ENCODE assay signal across 16 mouse cellular contexts in genomic region chr6:144451631-144452030, GRCm38 (mm10).
DNase-seq lines count a peak whose midpoint lies in the region; ATAC-seq lines count a peak whose summit lies in the region.
"Had no signal": no experiment of that assay in that cellular context is flagged by ENCODE, and none has a peak within 500 bp of the region (broad histone marks: within the 10 kb centered on the region; RNA-seq: fewer than 3 reads in every experiment).

No protein-coding gene starts in this region.

- no peak overlapping the region for H3K4me3 ChIP-seq in forebrain, embryonic 13.5 days
- H3K4me3 ChIP-seq in forebrain, embryonic 10.5 days: no peak overlapping the region
- H3K4me3 ChIP-seq in midbrain, embryonic 10.5 days: no peak overlapping the region
- no peak overlapping the region for H3K4me3 ChIP-seq in midbrain, embryonic 11.5 days (ENCODE audit: low read depth, low read length)
- no peak overlapping the region for H3K4me3 ChIP-seq in forebrain, embryonic 16.5 days (replicated peaks; ENCODE audit: low read length)
- no peak overlapping the region for H3K4me3 ChIP-seq in limb, embryonic 10.5 days
- H3K4me3 ChIP-seq: embryonic facial prominence, embryonic 13.5 days; heart, embryonic 12.5 days; hindbrain, embryonic 10.5 days had no signal

- peak overlapping the region; percentile 67 for H3K27ac ChIP-seq in forebrain, embryonic 13.5 days
- H3K27ac ChIP-seq in forebrain, embryonic 10.5 days: no peak overlapping the region
- H3K27ac ChIP-seq in midbrain, embryonic 10.5 days (replicated peaks): 0 out of 2 replicates have a peak overlapping the region, but pooled peaks have one; percentile 18
- H3K27ac ChIP-seq in midbrain, embryonic 11.5 days (ENCODE audit: low read depth, low read length): no peak overlapping the region
- H3K27ac ChIP-seq in forebrain, embryonic 16.5 days (ENCODE audit: low read length): peak overlapping the region; percentile 85
- H3K27ac ChIP-seq in limb, embryonic 10.5 days: no peak overlapping the region
- H3K27ac ChIP-seq: embryonic facial prominence, embryonic 13.5 days; hindbrain, embryonic 10.5 days had no signal

- no peaks in the 10 kb centered on the region for H3K36me3 ChIP-seq in forebrain, embryonic 13.5 days (ENCODE audit: poor library complexity, severe bottlenecking)
- H3K36me3 ChIP-seq in forebrain, embryonic 10.5 days (replicated peaks): no peaks in the 10 kb centered on the region
- H3K36me3 ChIP-seq in midbrain, embryonic 10.5 days: no peaks in the 10 kb centered on the region
- H3K36me3 ChIP-seq in midbrain, embryonic 11.5 days (ENCODE audit: control insufficient read depth, insufficient read depth, low read length): no peaks in the 10 kb centered on the region
- H3K36me3 ChIP-seq in forebrain, embryonic 16.5 days (ENCODE audit: control insufficient read depth, insufficient read depth): no peaks in the 10 kb centered on the region
- no peaks in the 10 kb centered on the region for H3K36me3 ChIP-seq in limb, embryonic 10.5 days
- H3K36me3 ChIP-seq: embryonic facial prominence, embryonic 13.5 days; heart, embryonic 12.5 days; hindbrain, embryonic 10.5 days had no signal

- H3K4me2 ChIP-seq in forebrain, embryonic 13.5 days: no peak overlapping the region
- H3K4me2 ChIP-seq in midbrain, embryonic 11.5 days: no peak overlapping the region
- H3K4me2 ChIP-seq in forebrain, embryonic 16.5 days (ENCODE audit: low read length): no peak overlapping the region
- H3K4me2 ChIP-seq: embryonic facial prominence, embryonic 13.5 days; heart, embryonic 12.5 days had no signal

- no peak for DNase-seq in forebrain, embryonic 10.5 days (ENCODE audit: extremely low spot score, low spot score)
- no peak for DNase-seq in midbrain, embryonic 10.5 days (ENCODE audit: low spot score)
- DNase-seq in midbrain, embryonic 11.5 days (ENCODE audit: low spot score, missing footprints): no peak
- DNase-seq in spleen, postnatal 36 days (ENCODE audit: low spot score in 2 of 2): no peak
- no peak for DNase-seq in limb, embryonic 10.5 days (ENCODE audit: low spot score)
- DNase-seq: adrenal gland, adult 2 months; adrenal gland, postnatal 25 days; gastrocnemius, postnatal 10 days; kidney, adult 11 months had no signal

- ATAC-seq in forebrain, embryonic 13.5 days: no peak
- no peak for ATAC-seq in midbrain, embryonic 11.5 days (ENCODE audit: low FRiP score)
- ATAC-seq in forebrain, embryonic 16.5 days: no peak
- ATAC-seq: hindbrain, embryonic 16.5 days; inflammation-experienced regulatory T-cells, adult 6 months had no signal

- peaks cover 24% of the 10 kb centered on the region for H3K4me1 ChIP-seq in forebrain, embryonic 13.5 days
- H3K4me1 ChIP-seq in forebrain, embryonic 10.5 days: peaks cover 35% of the 10 kb centered on the region
- peaks cover 26% of the 10 kb centered on the region for H3K4me1 ChIP-seq in midbrain, embryonic 10.5 days
- peaks cover 11% of the 10 kb centered on the region for H3K4me1 ChIP-seq in midbrain, embryonic 11.5 days (ENCODE audit: control insufficient read depth, insufficient read depth, low read length)
- H3K4me1 ChIP-seq in forebrain, embryonic 16.5 days (replicated peaks; ENCODE audit: control insufficient read depth, insufficient read depth, low read length): peaks cover 24% of the 10 kb centered on the region
- peaks cover 30% of the 10 kb centered on the region for H3K4me1 ChIP-seq in limb, embryonic 10.5 days
- H3K4me1 ChIP-seq: embryonic facial prominence, embryonic 13.5 days had no signal

- 86% methylated on average over 4 of the region's 4 CpGs for WGBS in forebrain, embryonic 13.5 days
- WGBS in forebrain, embryonic 10.5 days: 83% methylated on average over 4 of the region's 4 CpGs
- WGBS in midbrain, embryonic 10.5 days: 91% methylated on average over 4 of the region's 4 CpGs
- WGBS in midbrain, embryonic 11.5 days: 87% methylated on average over 4 of the region's 4 CpGs
- 67% methylated on average over 4 of the region's 4 CpGs for whole genome bisulfite sequencing in forebrain, embryonic 16.5 days
- 90% methylated on average over 4 of the region's 4 CpGs for WGBS in limb, embryonic 10.5 days

- H3K27me3 ChIP-seq in forebrain, embryonic 13.5 days: no peaks in the 10 kb centered on the region; the same call in 1 of the 2 replicates
- peaks cover 55% of the 10 kb centered on the region for H3K27me3 ChIP-seq in forebrain, embryonic 10.5 days (ENCODE audit: poor library complexity, severe bottlenecking)
- peaks cover 20% of the 10 kb centered on the region for H3K27me3 ChIP-seq in midbrain, embryonic 10.5 days (ENCODE audit: low read depth, poor library complexity, severe bottlenecking)
- no peaks in the 10 kb centered on the region; the same call in 1 of the 2 replicates for H3K27me3 ChIP-seq in midbrain, embryonic 11.5 days (ENCODE audit: control insufficient read depth, insufficient read depth, low read length)
- no peaks in the 10 kb centered on the region for H3K27me3 ChIP-seq in forebrain, embryonic 16.5 days (replicated peaks; ENCODE audit: control insufficient read depth, insufficient read depth, low read length)
- no peaks in the 10 kb centered on the region for H3K27me3 ChIP-seq in limb, embryonic 10.5 days (ENCODE audit: low read depth, poor library complexity, severe bottlenecking)
- H3K27me3 ChIP-seq: embryonic facial prominence, embryonic 13.5 days had no signal

- H3K9ac ChIP-seq in forebrain, embryonic 13.5 days: no peak overlapping the region
- no peak overlapping the region for H3K9ac ChIP-seq in midbrain, embryonic 11.5 days (ENCODE audit: low read length)
- H3K9ac ChIP-seq in forebrain, embryonic 16.5 days (replicated peaks; ENCODE audit: low read depth, low read length): no peak overlapping the region
- H3K9ac ChIP-seq: embryonic facial prominence, embryonic 13.5 days; heart, embryonic 12.5 days had no signal

- no peaks in the 10 kb centered on the region for H3K9me3 ChIP-seq in forebrain, embryonic 13.5 days (replicated peaks)
- H3K9me3 ChIP-seq in forebrain, embryonic 10.5 days: no peaks in the 10 kb centered on the region
- no peaks in the 10 kb centered on the region for H3K9me3 ChIP-seq in midbrain, embryonic 10.5 days (replicated peaks)
- no peaks in the 10 kb centered on the region for H3K9me3 ChIP-seq in midbrain, embryonic 11.5 days (ENCODE audit: control insufficient read depth, low read length)
- no peaks in the 10 kb centered on the region for H3K9me3 ChIP-seq in forebrain, embryonic 16.5 days (ENCODE audit: control insufficient read depth, low read length)
- no peaks in the 10 kb centered on the region for H3K9me3 ChIP-seq in limb, embryonic 10.5 days (replicated peaks)
- H3K9me3 ChIP-seq: embryonic facial prominence, embryonic 13.5 days; heart, embryonic 12.5 days; hindbrain, embryonic 10.5 days had no signal

Comparison
In these comparisons a context has a peak if more than half of its experiments do, and no peak if none do; other contexts are left out.
1. H3K27ac ChIP-seq: peak in forebrain, embryonic 13.5 days (single experiment), midbrain, embryonic 10.5 days (single experiment) and forebrain, embryonic 16.5 days (single experiment); none in forebrain, embryonic 10.5 days (single experiment), midbrain, embryonic 11.5 days (single experiment) and limb, embryonic 10.5 days (single experiment).